Mouse (Mus musculus) hindbrain, embryonic 11.5 days (tissue): ENCODE data around the gene Herc6. TPM values are rescaled to one million over a fixed set of nuclear protein-coding genes. Genes with fewer than 3 reads are reported as not detected.

Experiments used
- ATAC-seq: fragments of 200-750 bp; cut with Nextera tagmentation; 2 replicates; pipeline ENCODE4 v1.8.0; 2017; ENCODE audit warnings: mild to moderate bottlenecking, moderate TSS enrichment, moderate library complexity; ENCODE audit not compliant: low FRiP score
- DNase-seq: peaks from one replicate; pipeline ENCODE4 v3.0.0-alpha.2; 2015; ENCODE audit warnings: low spot score
- H3K27ac ChIP-seq: fragments of 300-500 bp; sonication (generic); 2 replicates; pipeline ENCODE4 v1.5.1; 2014; ENCODE audit warnings: mild to moderate bottlenecking, low read depth, low read length
- H3K27me3 ChIP-seq: fragments of 300-500 bp; sonication (generic); 2 replicates; pipeline ENCODE4 v1.6.1; 2014; ENCODE audit warnings: mild to moderate bottlenecking, low read length, moderate library complexity, mixed read lengths; ENCODE audit not compliant: control insufficient read depth, insufficient read depth
- H3K36me3 ChIP-seq: fragments of 300-500 bp; sonication (generic); 2 replicates; pipeline ENCODE4 v1.6.1; 2014; ENCODE audit warnings: mild to moderate bottlenecking, low read length, moderate library complexity, mixed read lengths; ENCODE audit not compliant: control insufficient read depth, insufficient read depth
- H3K4me1 ChIP-seq: fragments of 300-500 bp; sonication (generic); replicated peaks from 2 replicates; pipeline ENCODE4 v1.6.1; 2014; ENCODE audit warnings: low read length, mixed read lengths; ENCODE audit not compliant: control insufficient read depth, insufficient read depth
- H3K4me2 ChIP-seq: fragments of 300-500 bp; sonication (generic); replicated peaks from 2 replicates; pipeline ENCODE4 v1.6.1; 2014; ENCODE audit warnings: mild to moderate bottlenecking, low read depth, low read length
- H3K4me3 ChIP-seq: fragments of 300-500 bp; sonication (generic); 2 replicates; pipeline ENCODE4 v1.5.1; 2014; ENCODE audit warnings: low read depth, low read length
- H3K9ac ChIP-seq: fragments of 300-500 bp; sonication (generic); 2 replicates; pipeline ENCODE4 v1.6.1; 2014; ENCODE audit warnings: low read depth, low read length
- H3K9me3 ChIP-seq: fragments of 300-500 bp; sonication (generic); 2 replicates; pipeline ENCODE4 v1.6.1; 2016; ENCODE audit warnings: low read length; ENCODE audit not compliant: control insufficient read depth
- WGBS: fragments of 180-500 bp; shearing (Covaris S2); extraction: QIAGEN DNeasy Blood & Tissue Kit; methylation state at CpG from one replicate; pipeline ENCODE4 v1.1.7; 2014; 5-methylcytosine and 5-hydroxymethylcytosine counted together
- polyA plus RNA-seq: library from polyadenylated mRNA; unstranded; fragments of >200 nt; fragmentation: Nextera tagmentation; extraction: Ambion mirVana; gene quantifications from 2 replicates; pipeline ENCODE4 v1.2.1, GENCODE M21; 2014

Gene Herc6
- polyA plus RNA-seq, 1 experiment from 2014 or later: 1.2 TPM

GRCm38 (mm10) chr6:57701686-57702085 lies 120.9 kb downstream of the Herc6 start:
- no peak for ATAC-seq
- H3K27ac ChIP-seq: peak overlapping the region; percentile 97; the same call in 1 of the 2 replicates

GRCm38 (mm10) chr6:57702376-57702742 lies 121.6 kb downstream of the Herc6 start, which contains the start of gene Lancl2:
Gene Lancl2, plus strand, starts transcription at chr6:57702540.
- peak; percentile 39 for ATAC-seq
- Histone ChIP-seq H3K4me2 (peak within 1 kb of the TSS; percentile 62), H3K4me1 (no peaks in the 10 kb centered on the region), H3K4me3 (peak within 1 kb of the TSS; percentile 64), H3K27ac (peak within 1 kb of the TSS; percentile 97), H3K9ac (peak within 1 kb of the TSS; percentile 93), H3K9me3 (no peaks in the 10 kb centered on the region), H3K27me3 (no peaks in the 10 kb centered on the region), H3K36me3 (no peaks in the 10 kb centered on the region)
- under 1% methylated on average over 10 of the region's 10 CpGs for WGBS
- no peak for DNase-seq

More at GRCm38 (mm10) chr6:57701686-57702085, 120.9 kb downstream of the Herc6 start:
- Histone ChIP-seq H3K9ac (peak overlapping the region; percentile 42; the same call in 1 of the 2 replicates), H3K4me2 (peak overlapping the region; percentile 62; the same call in 1 of the 2 replicates), H3K4me1 (no peaks in the 10 kb centered on the region), H3K36me3 (no peaks in the 10 kb centered on the region), H3K27me3 (no peaks in the 10 kb centered on the region), H3K9me3 (no peaks in the 10 kb centered on the region), H3K4me3 (0 out of 2 replicates have a peak overlapping the region, but pooled peaks have one; percentile 64)
- 62% methylated on average over 4 of the region's 4 CpGs for WGBS
- DNase-seq: peak; percentile 10

DNA sequence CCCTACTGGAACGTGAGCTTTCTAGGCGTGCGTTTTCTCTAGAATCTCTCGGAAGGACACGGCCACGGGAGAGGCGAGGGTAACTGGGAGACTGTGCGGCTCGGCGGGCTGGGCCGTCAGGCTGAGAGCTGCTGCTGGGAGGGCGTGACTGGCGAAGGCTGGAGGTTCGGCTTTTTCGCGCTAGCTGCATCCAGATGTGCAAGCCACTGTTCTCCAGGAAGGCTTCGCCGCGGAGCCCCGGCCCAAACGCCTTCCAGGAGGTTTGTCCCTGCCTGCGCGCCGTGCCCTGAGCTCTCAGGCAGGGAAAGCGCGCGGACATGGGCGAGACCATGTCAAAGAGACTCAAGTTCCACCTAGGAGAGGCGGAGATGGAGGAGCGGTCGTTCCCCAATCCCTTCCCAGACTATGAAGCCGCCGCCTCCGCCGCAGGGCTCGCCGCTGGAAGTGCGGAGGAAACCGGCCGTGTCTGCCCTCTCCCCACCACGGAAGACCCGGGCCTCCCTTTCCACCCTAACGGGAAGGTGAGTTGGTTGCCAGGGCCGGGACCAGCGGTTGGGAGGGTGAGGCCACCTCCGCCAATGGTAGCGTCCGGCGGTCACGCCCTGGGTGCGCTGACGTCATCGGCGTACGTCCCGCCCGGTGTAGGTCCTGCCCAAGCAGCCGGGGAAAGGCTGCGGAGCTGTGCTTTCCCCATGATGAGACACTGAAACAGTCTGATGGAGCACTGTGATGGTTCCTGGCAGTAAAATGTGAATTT lies 122.1 kb downstream of the Herc6 start:
- Histone ChIP-seq H3K9me3 (no peaks in the 10 kb centered on the region), H3K9ac (peak overlapping the region; percentile 93), H3K4me2 (peak overlapping the region; percentile 62), H3K4me1 (no peaks in the 10 kb centered on the region), H3K36me3 (no peaks in the 10 kb centered on the region), H3K27ac (peak overlapping the region; percentile 97), H3K4me3 (peak overlapping the region; percentile 64), H3K27me3 (no peaks in the 10 kb centered on the region)
- under 1% methylated on average over 58 of the region's 59 CpGs for WGBS
- DNase-seq (peak; percentile 96), ATAC-seq (peak; percentile 99)

GRCm38 (mm10) chr6:57703703-57704102 lies 122.9 kb downstream of the Herc6 start:
- Histone ChIP-seq H3K27ac (peak overlapping the region; percentile 97; the same call in 1 of the 2 replicates), H3K4me3 (peak overlapping the region; percentile 64), H3K4me1 (no peaks in the 10 kb centered on the region), H3K4me2 (peak overlapping the region; percentile 62), H3K9ac (peak overlapping the region; percentile 93), H3K27me3 (no peaks in the 10 kb centered on the region), H3K36me3 (no peaks in the 10 kb centered on the region), H3K9me3 (no peaks in the 10 kb centered on the region)
- peak; percentile 58 for ATAC-seq
- WGBS: 38% methylated on average over 2 of the region's 2 CpGs
- DNase-seq: peak; percentile 37

GRCm38 (mm10) chr6:57706721-57707120 lies 125.9 kb downstream of the Herc6 start:
- ATAC-seq (no peak), DNase-seq (no peak)
- H3K9me3 ChIP-seq: no peaks in the 10 kb centered on the region
- no peak overlapping the region for H3K4me2 ChIP-seq
- no peak overlapping the region for H3K4me3 ChIP-seq
- no peaks in the 10 kb centered on the region for H3K27me3 ChIP-seq
- H3K9ac ChIP-seq: no peak overlapping the region
- 95% methylated on average over 1 of the region's 1 CpGs for WGBS
- H3K36me3 ChIP-seq: no peaks in the 10 kb centered on the region
- no peaks in the 10 kb centered on the region for H3K4me1 ChIP-seq
- no peak overlapping the region for H3K27ac ChIP-seq

- H3K4me1 ChIP-seq: no peaks in the 10 kb centered on the region
- H3K4me3 ChIP-seq: no peak overlapping the region
- H3K4me2 ChIP-seq: no peak overlapping the region
- no peaks in the 10 kb centered on the region for H3K36me3 ChIP-seq
- WGBS: 25% methylated on average over 1 of the region's 1 CpGs
- H3K9me3 ChIP-seq: no peaks in the 10 kb centered on the region
- no peak overlapping the region for H3K27ac ChIP-seq
- no peak overlapping the region for H3K9ac ChIP-seq
- no peaks in the 10 kb centered on the region for H3K27me3 ChIP-seq
- ATAC-seq (no peak), DNase-seq (no peak)
These were observed 130.9 kb downstream of the Herc6 start for GRCm38 (mm10) chr6:57711726-57712125.

Other genes with a start within 250 kb of the Herc6 start
- gene Vmn1r17, start 217.3 kb upstream of the Herc6 start, polyA plus RNA-seq: not detected in 2 replicates
- not detected in 2 replicates for gene Vmn1r18, start 185.2 kb upstream of the Herc6 start, polyA plus RNA-seq
- gene Vmn1r19, start 177.2 kb upstream of the Herc6 start, polyA plus RNA-seq: not detected in 2 replicates
- gene Vmn1r20, start 152.1 kb upstream of the Herc6 start, polyA plus RNA-seq: not detected in 2 replicates
- 6.1 and 8.2 TPM in 2 replicates for gene Ppm1k, start 45.5 kb upstream of the Herc6 start, polyA plus RNA-seq
- gene Pyurf, start 111.1 kb downstream of the Herc6 start, polyA plus RNA-seq: 15.8 and 18.2 TPM in 2 replicates
- 51.0 and 53.7 TPM in 2 replicates for gene Lancl2, start 121.5 kb downstream of the Herc6 start, polyA plus RNA-seq
- 44.3 and 72.1 TPM in 2 replicates for gene Vopp1, start 244.2 kb downstream of the Herc6 start, polyA plus RNA-seq